Mouse (Mus musculus) brain, embryonic 18.5 days (tissue): ENCODE measurements around the gene Mvb12b.

Experiments
- DNase-seq: peaks from one replicate; pipeline ENCODE4 v3.0.0-alpha.2; 2012; ENCODE audit warnings: low read depth, low spot score

Mvb12b gene

GRCm38 (mm10) chr2:33853011-33853976 lies 34.5 kb downstream of the Mvb12b start:
- DNase-seq: no peak

GRCm38 (mm10) chr2:33847196-33847834 lies 40.4 kb downstream of the Mvb12b start:
- no peak for DNase-seq

GRCm38 (mm10) chr2:33846635-33847034 lies 41.1 kb downstream of the Mvb12b start:
- no peak for DNase-seq

GRCm38 (mm10) chr2:33843642-33844041 lies 44.1 kb downstream of the Mvb12b start:
- no peak for DNase-seq

GRCm38 (mm10) chr2:33842983-33843577 lies 44.7 kb downstream of the Mvb12b start:
- DNase-seq: no peak

- no peak for DNase-seq
These were observed 45.8 kb downstream of the Mvb12b start for GRCm38 (mm10) chr2:33841980-33842379.

GRCm38 (mm10) chr2:33840483-33840882 lies 47.3 kb downstream of the Mvb12b start:
- DNase-seq: no peak

GRCm38 (mm10) chr2:33839252-33839651 lies 48.5 kb downstream of the Mvb12b start:
- no peak for DNase-seq

- DNase-seq: no peak
These were observed 50.4 kb downstream of the Mvb12b start for GRCm38 (mm10) chr2:33837297-33837696.

GRCm38 (mm10) chr2:33836660-33837213 lies 51.0 kb downstream of the Mvb12b start:
- no peak for DNase-seq

- DNase-seq: no peak
These were observed 52.7 kb downstream of the Mvb12b start for GRCm38 (mm10) chr2:33835038-33835437.

- DNase-seq: no peak
These were observed 53.8 kb downstream of the Mvb12b start for GRCm38 (mm10) chr2:33833902-33834301.

- no peak for DNase-seq
These were observed 57.9 kb downstream of the Mvb12b start for GRCm38 (mm10) chr2:33829870-33830269.

- no peak for DNase-seq
These were observed 61.0 kb downstream of the Mvb12b start for GRCm38 (mm10) chr2:33826777-33827176.

- DNase-seq: no peak
These were observed 62.7 kb downstream of the Mvb12b start for GRCm38 (mm10) chr2:33824935-33825514.

- no peak for DNase-seq
These were observed 65.8 kb downstream of the Mvb12b start for GRCm38 (mm10) chr2:33821677-33822607.

- no peak for DNase-seq
These were observed 67.3 kb downstream of the Mvb12b start for GRCm38 (mm10) chr2:33820450-33820849.

- DNase-seq: no peak
These were observed 67.7 kb downstream of the Mvb12b start for GRCm38 (mm10) chr2:33820037-33820436.

GRCm38 (mm10) chr2:33818385-33818784 lies 69.4 kb downstream of the Mvb12b start:
- DNase-seq: no peak

GRCm38 (mm10) chr2:33817663-33818346 lies 69.9 kb downstream of the Mvb12b start:
- no peak for DNase-seq
